Mouse (Mus musculus): ENCODE data around the gene Paqr5. TPM values are rescaled to one million over a fixed set of nuclear protein-coding genes. Genes with fewer than 3 reads are reported as not detected.

Paqr5 gene
- polyA plus RNA-seq, 1 experiment from 2014 or later: 18.7 TPM

DNA sequence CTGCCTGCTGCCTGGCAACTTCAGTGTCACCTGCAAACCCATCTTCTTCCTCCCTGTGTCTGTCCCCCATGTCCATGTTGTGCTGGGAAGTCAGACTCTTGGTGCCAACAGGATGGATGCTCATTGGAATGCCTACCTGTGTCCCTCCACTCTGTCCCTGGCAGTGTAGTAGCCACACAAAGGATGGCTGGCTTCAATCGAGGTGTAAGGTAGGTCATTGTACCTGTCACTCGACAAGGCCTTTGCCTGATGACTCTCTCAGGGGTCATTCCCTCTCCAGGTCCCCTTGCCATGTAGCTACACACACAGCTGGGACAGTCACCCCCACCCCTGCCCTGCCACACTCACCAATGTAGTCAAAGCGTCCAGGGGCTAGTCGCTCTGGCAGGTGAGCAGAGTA, 65.5 kb downstream of the Paqr5 start:
- no peak for ATAC-seq (ENCODE audit: insufficient number of reproducible peaks, insufficient read depth, low FRiP score, low read depth)
- Histone ChIP-seq H3K9me3 (ENCODE audit: control insufficient read depth, low read depth, low read length) (no peaks in the 10 kb centered on the region), H3K4me3 (ENCODE audit: low read depth, low read length) (no peak overlapping the region), H3K36me3 (ENCODE audit: control insufficient read depth, insufficient read depth, low read length) (no peaks in the 10 kb centered on the region), H3K4me2 (replicated peaks; ENCODE audit: low read depth, low read length) (no peak overlapping the region), H3K4me1 (ENCODE audit: control insufficient read depth, insufficient read depth, low read length) (no peaks in the 10 kb centered on the region; the same call in 1 of the 2 replicates), H3K27ac (ENCODE audit: low read length) (no peak overlapping the region; the same call in 1 of the 2 replicates), H3K27me3 (ENCODE audit: control insufficient read depth, insufficient read depth, low read length) (no peaks in the 10 kb centered on the region), H3K9ac (replicated peaks; ENCODE audit: low read depth, low read length) (no peak overlapping the region)
- 89% methylated on average over 4 of the region's 4 CpGs for WGBS

- Histone ChIP-seq H3K4me3 (ENCODE audit: low read depth, low read length) (no peak overlapping the region), H3K4me1 (ENCODE audit: control insufficient read depth, insufficient read depth, low read length) (no peaks in the 10 kb centered on the region; the same call in 1 of the 2 replicates), H3K4me2 (replicated peaks; ENCODE audit: low read depth, low read length) (no peak overlapping the region), H3K27me3 (ENCODE audit: control insufficient read depth, insufficient read depth, low read length) (no peaks in the 10 kb centered on the region), H3K9me3 (ENCODE audit: control insufficient read depth, low read depth, low read length) (no peaks in the 10 kb centered on the region), H3K9ac (replicated peaks; ENCODE audit: low read depth, low read length) (no peak overlapping the region), H3K36me3 (ENCODE audit: control insufficient read depth, insufficient read depth, low read length) (no peaks in the 10 kb centered on the region), H3K27ac (ENCODE audit: low read length) (peak overlapping the region; percentile 56; the same call in 1 of the 2 replicates)
- no peak for ATAC-seq (ENCODE audit: insufficient number of reproducible peaks, insufficient read depth, low FRiP score, low read depth)
- 32% methylated on average over 5 of the region's 5 CpGs for WGBS
Measured at GRCm38 (mm10) chr9:61960753-61961152, 65.9 kb downstream of the Paqr5 start.

GRCm38 (mm10) chr9:61959921-61960569, 66.6 kb downstream of the Paqr5 start:
- no peaks in the 10 kb centered on the region for H3K9me3 ChIP-seq (ENCODE audit: control insufficient read depth, low read depth, low read length)
- no peak overlapping the region for H3K9ac ChIP-seq (replicated peaks; ENCODE audit: low read depth, low read length)
- H3K27ac ChIP-seq (ENCODE audit: low read length): peak overlapping the region; percentile 56
- no peaks in the 10 kb centered on the region for H3K36me3 ChIP-seq (ENCODE audit: control insufficient read depth, insufficient read depth, low read length)
- no peaks in the 10 kb centered on the region for H3K27me3 ChIP-seq (ENCODE audit: control insufficient read depth, insufficient read depth, low read length)
- H3K4me2 ChIP-seq (replicated peaks; ENCODE audit: low read depth, low read length): no peak overlapping the region
- H3K4me1 ChIP-seq (ENCODE audit: control insufficient read depth, insufficient read depth, low read length): no peaks in the 10 kb centered on the region; the same call in 1 of the 2 replicates
- ATAC-seq (ENCODE audit: insufficient number of reproducible peaks, insufficient read depth, low FRiP score, low read depth): peak; percentile 84
- no peak overlapping the region for H3K4me3 ChIP-seq (ENCODE audit: low read depth, low read length)
- WGBS: 63% methylated on average over 1 of the region's 1 CpGs

DNA sequence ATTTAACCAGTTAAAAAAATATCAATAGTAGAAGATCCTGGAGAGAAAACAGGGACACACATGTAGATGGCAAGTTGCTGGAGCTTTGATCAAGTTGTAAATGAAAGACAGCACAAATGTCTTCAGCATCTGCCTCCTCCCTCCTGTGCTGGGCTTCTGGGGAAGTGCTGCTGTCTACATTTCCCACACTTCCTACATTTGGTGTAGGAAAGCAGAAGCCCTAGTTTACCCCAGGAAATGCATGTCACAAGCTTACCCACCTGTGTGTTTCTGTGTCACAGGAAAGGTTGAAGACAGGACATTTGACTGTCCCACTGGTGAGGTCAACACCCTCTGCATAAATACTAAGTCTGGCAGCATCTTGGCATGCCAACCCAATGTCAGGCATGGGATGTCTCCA, 71.9 kb downstream of the Paqr5 start:
- no peak overlapping the region for H3K9ac ChIP-seq (replicated peaks; ENCODE audit: low read depth, low read length)
- H3K27me3 ChIP-seq (ENCODE audit: control insufficient read depth, insufficient read depth, low read length): no peaks in the 10 kb centered on the region
- no peak overlapping the region for H3K27ac ChIP-seq (ENCODE audit: low read length)
- no peaks in the 10 kb centered on the region for H3K36me3 ChIP-seq (ENCODE audit: control insufficient read depth, insufficient read depth, low read length)
- H3K4me1 ChIP-seq (ENCODE audit: control insufficient read depth, insufficient read depth, low read length): no peaks in the 10 kb centered on the region
- no peak overlapping the region for H3K4me3 ChIP-seq (ENCODE audit: low read depth, low read length)
- ATAC-seq (ENCODE audit: insufficient number of reproducible peaks, insufficient read depth, low FRiP score, low read depth): no peak
- no peak overlapping the region for H3K4me2 ChIP-seq (replicated peaks; ENCODE audit: low read depth, low read length)
- no peaks in the 10 kb centered on the region for H3K9me3 ChIP-seq (ENCODE audit: control insufficient read depth, low read depth, low read length)

DNA sequence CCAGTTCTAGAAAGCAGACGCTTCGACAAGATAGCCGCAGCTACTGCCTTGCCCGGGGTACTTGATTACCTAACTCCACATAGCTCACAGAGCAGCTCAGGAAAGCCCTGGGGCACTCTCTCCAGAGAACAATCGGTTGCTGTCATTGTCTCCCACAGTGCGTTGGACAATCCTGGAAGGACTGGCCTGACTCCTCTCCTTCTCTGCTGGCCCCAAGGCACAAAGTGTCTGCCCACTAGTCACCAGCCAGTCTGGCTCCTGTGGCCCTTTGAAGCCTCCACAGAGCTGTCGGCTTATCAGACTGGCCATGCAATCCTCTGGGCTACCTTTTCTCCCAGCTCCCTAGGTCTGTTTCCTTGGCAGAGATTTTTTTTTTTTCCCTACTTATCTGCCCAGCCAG, 74.4 kb downstream of the Paqr5 start:
- Histone ChIP-seq H3K9me3 (ENCODE audit: control insufficient read depth, low read depth, low read length) (no peaks in the 10 kb centered on the region), H3K27me3 (ENCODE audit: control insufficient read depth, insufficient read depth, low read length) (no peaks in the 10 kb centered on the region), H3K36me3 (ENCODE audit: control insufficient read depth, insufficient read depth, low read length) (no peaks in the 10 kb centered on the region), H3K4me3 (ENCODE audit: low read depth, low read length) (no peak overlapping the region), H3K9ac (replicated peaks; ENCODE audit: low read depth, low read length) (no peak overlapping the region), H3K27ac (ENCODE audit: low read length) (no peak overlapping the region), H3K4me1 (ENCODE audit: control insufficient read depth, insufficient read depth, low read length) (peaks cover 3% of the 10 kb centered on the region; the same call in 1 of the 2 replicates), H3K4me2 (replicated peaks; ENCODE audit: low read depth, low read length) (no peak overlapping the region)
- ATAC-seq (ENCODE audit: insufficient number of reproducible peaks, insufficient read depth, low FRiP score, low read depth): no peak
- 69% methylated on average over 7 of the region's 7 CpGs for WGBS

- H3K4me1 ChIP-seq (ENCODE audit: control insufficient read depth, insufficient read depth, low read length): peaks cover 9% of the 10 kb centered on the region; the same call in 1 of the 2 replicates
- 7% methylated on average over 24 of the region's 24 CpGs for WGBS
- H3K4me3 ChIP-seq (ENCODE audit: low read depth, low read length): peak overlapping the region; percentile 84
- no peaks in the 10 kb centered on the region for H3K9me3 ChIP-seq (ENCODE audit: control insufficient read depth, low read depth, low read length)
- no peaks in the 10 kb centered on the region for H3K27me3 ChIP-seq (ENCODE audit: control insufficient read depth, insufficient read depth, low read length)
- peak overlapping the region; percentile 15; the same call in 1 of the 2 replicates for H3K9ac ChIP-seq (replicated peaks; ENCODE audit: low read depth, low read length)
- H3K36me3 ChIP-seq (ENCODE audit: control insufficient read depth, insufficient read depth, low read length): peaks cover 6% of the 10 kb centered on the region; the same call in 1 of the 2 replicates
- H3K27ac ChIP-seq (ENCODE audit: low read length): no peak overlapping the region
- H3K4me2 ChIP-seq (replicated peaks; ENCODE audit: low read depth, low read length): peak overlapping the region; percentile 96
- peak; percentile 74 for ATAC-seq (ENCODE audit: insufficient number of reproducible peaks, insufficient read depth, low FRiP score, low read depth)
Measured at GRCm38 (mm10) chr9:61947402-61948346, 79.0 kb downstream of the Paqr5 start.

GRCm38 (mm10) chr9:61946623-61947401, 79.8 kb downstream of the Paqr5 start, which contains the start of gene Kif23:
Gene Kif23, minus strand, starts transcription at chr9:61946774.
- WGBS: under 1% methylated on average over 44 of the region's 44 CpGs
- peaks cover 9% of the 10 kb centered on the region; the same call in 1 of the 2 replicates for H3K4me1 ChIP-seq (ENCODE audit: control insufficient read depth, insufficient read depth, low read length)
- peaks cover 6% of the 10 kb centered on the region; the same call in 1 of the 2 replicates for H3K36me3 ChIP-seq (ENCODE audit: control insufficient read depth, insufficient read depth, low read length)
- peak within 1 kb of the TSS; percentile 80 for H3K27ac ChIP-seq (ENCODE audit: low read length)
- no peaks in the 10 kb centered on the region for H3K27me3 ChIP-seq (ENCODE audit: control insufficient read depth, insufficient read depth, low read length)
- H3K4me2 ChIP-seq (replicated peaks; ENCODE audit: low read depth, low read length): peak within 1 kb of the TSS; percentile 96
- H3K4me3 ChIP-seq (ENCODE audit: low read depth, low read length): peak within 1 kb of the TSS; percentile 84
- H3K9me3 ChIP-seq (ENCODE audit: control insufficient read depth, low read depth, low read length): no peaks in the 10 kb centered on the region
- H3K9ac ChIP-seq (replicated peaks; ENCODE audit: low read depth, low read length): peak within 1 kb of the TSS; percentile 75
- ATAC-seq (ENCODE audit: insufficient number of reproducible peaks, insufficient read depth, low FRiP score, low read depth): peak; percentile 90
